Mouse (Mus musculus) adrenal gland, adult 18-20 months (tissue): ENCODE data around the gene Orc5. TPM values are rescaled to one million over a fixed set of nuclear protein-coding genes. Genes with fewer than 3 reads are reported as not detected.

ENCODE experiments used
- total RNA-seq, 2 experiments: library from RNA; stranded (reverse); gene quantifications; 1 replicate in 1 of 2; 2 replicates in 1 of 2; pipeline ENCODE4 v1.2.3; 2021

Orc5 gene
- total RNA-seq, 2 experiments from 2014 or later, result 13.7 to 15.4 TPM

Other genes with a start within 250 kb of the Orc5 start
- gene Reln, start 205.7 kb downstream of the Orc5 start, total RNA-seq, result 1 to 10 TPM; 1.7 to 1.9 TPM
- 1 to 10 TPM; 1.4 TPM for gene Lhfpl3, start 195.6 kb upstream of the Orc5 start, total RNA-seq